Mouse (Mus musculus): Measurements from ENCODE around the gene Nrxn1. TPM values are rescaled to one million over a fixed set of nuclear protein-coding genes. Genes with fewer than 3 reads are reported as not detected.

The Nrxn1 gene
- polyA plus RNA-seq, 1 experiment from 2014 or later: 222 TPM

DNA sequence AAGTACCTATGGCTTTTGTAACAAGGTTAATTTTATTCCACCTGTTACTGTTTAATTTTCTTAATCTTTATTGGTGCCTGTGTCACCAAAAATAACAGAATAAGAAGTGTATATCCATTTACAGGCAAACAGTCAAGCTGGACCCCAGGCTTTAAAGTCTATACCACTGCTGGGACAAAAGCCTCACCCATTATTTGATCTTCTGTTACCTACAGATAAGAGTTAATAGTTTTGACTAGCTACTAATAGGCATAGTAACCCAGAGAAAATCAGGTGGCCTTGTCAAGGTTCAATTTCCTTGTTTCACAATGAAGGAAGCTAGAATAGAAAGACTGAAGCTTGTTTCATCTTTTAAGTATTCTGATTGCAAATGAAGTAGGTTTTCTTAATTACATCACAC lies 888.9 kb downstream of the Nrxn1 start:
- Histone ChIP-seq H3K9me3 (replicated peaks; ENCODE audit: control insufficient read depth, low read length, poor library complexity, severe bottlenecking) (no peaks in the 10 kb centered on the region), H3K9ac (ENCODE audit: low read depth, low read length) (no peak overlapping the region), H3K4me3 (ENCODE audit: low read depth, low read length) (no peak overlapping the region), H3K27me3 (ENCODE audit: control insufficient read depth, insufficient read depth, low read depth, low read length) (no peaks in the 10 kb centered on the region), H3K4me1 (ENCODE audit: control insufficient read depth, insufficient read depth, low read length) (0 out of 2 replicates have a peak, but pooled peaks cover 2% of the 10 kb centered on the region), H3K36me3 (ENCODE audit: control insufficient read depth, insufficient read depth, low read length) (no peaks in the 10 kb centered on the region), H3K4me2 (ENCODE audit: low read length) (no peak overlapping the region), H3K27ac (ENCODE audit: low read length) (no peak overlapping the region)
- ATAC-seq: no peak

- 0 out of 2 replicates have a peak, but pooled peaks cover 2% of the 10 kb centered on the region for H3K4me1 ChIP-seq (ENCODE audit: control insufficient read depth, insufficient read depth, low read length)
- no peak overlapping the region for H3K4me2 ChIP-seq (ENCODE audit: low read length)
- H3K9me3 ChIP-seq (replicated peaks; ENCODE audit: control insufficient read depth, low read length, poor library complexity, severe bottlenecking): no peaks in the 10 kb centered on the region
- H3K36me3 ChIP-seq (ENCODE audit: control insufficient read depth, insufficient read depth, low read length): no peaks in the 10 kb centered on the region
- no peak for ATAC-seq
- no peaks in the 10 kb centered on the region for H3K27me3 ChIP-seq (ENCODE audit: control insufficient read depth, insufficient read depth, low read depth, low read length)
- no peak overlapping the region for H3K27ac ChIP-seq (ENCODE audit: low read length)
- H3K4me3 ChIP-seq (ENCODE audit: low read depth, low read length): no peak overlapping the region
- no peak overlapping the region for H3K9ac ChIP-seq (ENCODE audit: low read depth, low read length)
- WGBS: 85% methylated on average over 2 of the region's 2 CpGs
Measured at GRCm38 (mm10) chr17:90202785-90203184, 890.1 kb downstream of the Nrxn1 start.

- H3K4me3 ChIP-seq (ENCODE audit: low read depth, low read length): no peak overlapping the region
- H3K27me3 ChIP-seq (ENCODE audit: control insufficient read depth, insufficient read depth, low read depth, low read length): no peaks in the 10 kb centered on the region
- no peaks in the 10 kb centered on the region for H3K36me3 ChIP-seq (ENCODE audit: control insufficient read depth, insufficient read depth, low read length)
- H3K9ac ChIP-seq (ENCODE audit: low read depth, low read length): no peak overlapping the region
- no peaks in the 10 kb centered on the region for H3K9me3 ChIP-seq (replicated peaks; ENCODE audit: control insufficient read depth, low read length, poor library complexity, severe bottlenecking)
- 10% methylated on average over 1 of the region's 1 CpGs for WGBS
- no peak overlapping the region for H3K4me2 ChIP-seq (ENCODE audit: low read length)
- H3K4me1 ChIP-seq (ENCODE audit: control insufficient read depth, insufficient read depth, low read length): peaks cover 4% of the 10 kb centered on the region
- H3K27ac ChIP-seq (ENCODE audit: low read length): no peak overlapping the region
- no peak for ATAC-seq
Measured at GRCm38 (mm10) chr17:90196772-90197171, 896.1 kb downstream of the Nrxn1 start.

DNA sequence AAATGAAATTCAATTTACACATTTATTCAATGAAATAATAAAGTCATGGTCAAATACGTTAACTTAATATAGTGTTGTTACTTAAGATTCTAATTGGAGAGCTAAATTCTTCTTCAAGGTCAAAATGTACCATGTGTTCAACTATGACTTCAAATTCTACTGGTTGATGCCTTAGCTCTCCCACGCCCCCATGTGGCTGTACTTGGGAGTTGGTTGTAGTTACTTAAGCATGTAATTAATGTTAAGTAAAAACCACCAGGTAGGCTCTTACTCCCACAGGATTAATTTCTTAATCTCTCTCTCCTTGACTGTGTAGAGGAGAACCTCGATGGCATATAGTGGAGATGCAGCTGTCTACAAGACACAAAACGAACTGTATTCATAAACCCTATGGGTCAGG lies 951.3 kb downstream of the Nrxn1 start:
- no peaks in the 10 kb centered on the region for H3K27me3 ChIP-seq (ENCODE audit: control insufficient read depth, insufficient read depth, low read depth, low read length)
- WGBS: 52% methylated on average over 4 of the region's 4 CpGs
- ATAC-seq: no peak

GRCm38 (mm10) chr17:90130836-90131235 lies 962.0 kb downstream of the Nrxn1 start:
- H3K4me2 ChIP-seq (ENCODE audit: low read length): no peak overlapping the region
- ATAC-seq: no peak
- H3K36me3 ChIP-seq (ENCODE audit: control insufficient read depth, insufficient read depth, low read length): no peaks in the 10 kb centered on the region

More for the DNA sequence above, 951.3 kb downstream of the Nrxn1 start:
- no peaks in the 10 kb centered on the region for H3K36me3 ChIP-seq (ENCODE audit: control insufficient read depth, insufficient read depth, low read length)
- H3K27ac ChIP-seq (ENCODE audit: low read length): no peak overlapping the region
- no peaks in the 10 kb centered on the region for H3K4me1 ChIP-seq (ENCODE audit: control insufficient read depth, insufficient read depth, low read length)
- H3K4me2 ChIP-seq (ENCODE audit: low read length): no peak overlapping the region
- no peak overlapping the region for H3K9ac ChIP-seq (ENCODE audit: low read depth, low read length)
- H3K9me3 ChIP-seq (replicated peaks; ENCODE audit: control insufficient read depth, low read length, poor library complexity, severe bottlenecking): no peaks in the 10 kb centered on the region
- no peak overlapping the region for H3K4me3 ChIP-seq (ENCODE audit: low read depth, low read length)

GRCm38 (mm10) chr17:90129183-90129582 lies 963.7 kb downstream of the Nrxn1 start:
- Histone ChIP-seq H3K4me2 (ENCODE audit: low read length) (no peak overlapping the region), H3K4me1 (ENCODE audit: control insufficient read depth, insufficient read depth, low read length) (no peaks in the 10 kb centered on the region), H3K9ac (ENCODE audit: low read depth, low read length) (no peak overlapping the region), H3K27ac (ENCODE audit: low read length) (no peak overlapping the region), H3K9me3 (replicated peaks; ENCODE audit: control insufficient read depth, low read length, poor library complexity, severe bottlenecking) (no peaks in the 10 kb centered on the region), H3K27me3 (ENCODE audit: control insufficient read depth, insufficient read depth, low read depth, low read length) (no peaks in the 10 kb centered on the region), H3K36me3 (ENCODE audit: control insufficient read depth, insufficient read depth, low read length) (no peaks in the 10 kb centered on the region), H3K4me3 (ENCODE audit: low read depth, low read length) (no peak overlapping the region)
- no peak for ATAC-seq
- WGBS: 86% methylated on average over 2 of the region's 2 CpGs

More at GRCm38 (mm10) chr17:90130836-90131235, 962.0 kb downstream of the Nrxn1 start:
- no peaks in the 10 kb centered on the region for H3K27me3 ChIP-seq (ENCODE audit: control insufficient read depth, insufficient read depth, low read depth, low read length)
- H3K27ac ChIP-seq (ENCODE audit: low read length): no peak overlapping the region
- no peaks in the 10 kb centered on the region for H3K9me3 ChIP-seq (replicated peaks; ENCODE audit: control insufficient read depth, low read length, poor library complexity, severe bottlenecking)
- 76% methylated on average over 12 of the region's 12 CpGs for WGBS
- no peaks in the 10 kb centered on the region for H3K4me1 ChIP-seq (ENCODE audit: control insufficient read depth, insufficient read depth, low read length)
- no peak overlapping the region for H3K9ac ChIP-seq (ENCODE audit: low read depth, low read length)
- no peak overlapping the region for H3K4me3 ChIP-seq (ENCODE audit: low read depth, low read length)

DNA sequence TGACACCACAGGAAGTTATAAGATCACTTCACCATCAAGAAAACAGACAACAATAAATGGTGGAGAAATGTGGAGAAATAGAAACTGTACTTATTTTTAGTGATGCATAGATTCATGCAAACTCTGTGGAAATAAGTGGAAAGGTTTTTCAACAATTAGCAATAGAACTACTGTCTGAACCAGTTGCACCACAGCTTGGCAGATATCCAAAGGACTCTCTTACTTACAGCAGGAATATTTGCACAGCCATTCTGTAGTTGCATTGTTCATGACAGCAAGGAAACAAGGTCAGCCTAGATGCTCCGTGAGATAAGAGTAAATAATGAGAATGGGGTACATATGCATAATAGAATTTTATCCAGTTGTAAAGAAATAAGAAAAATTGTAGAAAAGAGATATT lies 965.3 kb downstream of the Nrxn1 start:
- Histone ChIP-seq H3K27me3 (ENCODE audit: control insufficient read depth, insufficient read depth, low read depth, low read length) (no peaks in the 10 kb centered on the region), H3K9ac (ENCODE audit: low read depth, low read length) (no peak overlapping the region), H3K9me3 (replicated peaks; ENCODE audit: control insufficient read depth, low read length, poor library complexity, severe bottlenecking) (no peaks in the 10 kb centered on the region), H3K4me3 (ENCODE audit: low read depth, low read length) (no peak overlapping the region), H3K4me2 (ENCODE audit: low read length) (no peak overlapping the region), H3K36me3 (ENCODE audit: control insufficient read depth, insufficient read depth, low read length) (no peaks in the 10 kb centered on the region), H3K27ac (ENCODE audit: low read length) (no peak overlapping the region), H3K4me1 (ENCODE audit: control insufficient read depth, insufficient read depth, low read length) (no peaks in the 10 kb centered on the region)
- no peak for ATAC-seq
- WGBS: 68% methylated on average over 1 of the region's 1 CpGs

DNA sequence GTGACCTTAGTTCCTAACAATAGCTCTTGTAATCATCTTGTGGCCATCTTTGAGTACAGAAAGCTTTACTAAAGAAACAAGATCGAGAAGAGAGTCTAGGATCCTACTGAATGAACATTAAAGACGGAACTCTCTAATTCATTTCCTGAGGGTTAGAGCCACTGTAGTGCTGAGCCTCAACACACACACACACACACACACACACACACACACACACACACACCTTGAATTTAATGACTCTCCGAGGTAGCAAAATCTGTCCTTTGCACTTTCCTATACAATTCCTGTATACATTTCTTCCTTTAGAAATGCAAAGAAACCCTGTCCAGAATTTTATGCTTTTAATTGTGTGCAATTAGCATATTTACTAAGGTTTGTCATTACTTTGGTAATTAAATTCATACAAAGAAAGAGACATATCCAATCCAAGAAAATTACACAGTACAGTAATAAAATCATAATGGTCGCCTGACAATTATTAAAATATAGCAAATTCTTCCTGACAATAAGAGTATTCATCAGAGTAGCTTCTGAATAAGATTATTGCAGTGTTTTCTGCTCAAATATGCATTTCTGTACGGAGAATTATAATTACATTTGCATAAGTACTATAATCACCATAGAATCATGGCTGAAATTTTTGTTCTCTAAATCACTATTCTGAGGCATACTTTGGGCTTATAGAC lies 969.9 kb downstream of the Nrxn1 start:
- no peak overlapping the region for H3K4me3 ChIP-seq (ENCODE audit: low read depth, low read length)
- WGBS: 69% methylated on average over 5 of the region's 5 CpGs
- H3K4me2 ChIP-seq (ENCODE audit: low read length): no peak overlapping the region
- H3K9ac ChIP-seq (ENCODE audit: low read depth, low read length): no peak overlapping the region
- no peaks in the 10 kb centered on the region for H3K36me3 ChIP-seq (ENCODE audit: control insufficient read depth, insufficient read depth, low read length)
- H3K27me3 ChIP-seq (ENCODE audit: control insufficient read depth, insufficient read depth, low read depth, low read length): no peaks in the 10 kb centered on the region
- ATAC-seq: no peak
- H3K4me1 ChIP-seq (ENCODE audit: control insufficient read depth, insufficient read depth, low read length): no peaks in the 10 kb centered on the region
- no peak overlapping the region for H3K27ac ChIP-seq (ENCODE audit: low read length)
- no peaks in the 10 kb centered on the region for H3K9me3 ChIP-seq (replicated peaks; ENCODE audit: control insufficient read depth, low read length, poor library complexity, severe bottlenecking)

DNA sequence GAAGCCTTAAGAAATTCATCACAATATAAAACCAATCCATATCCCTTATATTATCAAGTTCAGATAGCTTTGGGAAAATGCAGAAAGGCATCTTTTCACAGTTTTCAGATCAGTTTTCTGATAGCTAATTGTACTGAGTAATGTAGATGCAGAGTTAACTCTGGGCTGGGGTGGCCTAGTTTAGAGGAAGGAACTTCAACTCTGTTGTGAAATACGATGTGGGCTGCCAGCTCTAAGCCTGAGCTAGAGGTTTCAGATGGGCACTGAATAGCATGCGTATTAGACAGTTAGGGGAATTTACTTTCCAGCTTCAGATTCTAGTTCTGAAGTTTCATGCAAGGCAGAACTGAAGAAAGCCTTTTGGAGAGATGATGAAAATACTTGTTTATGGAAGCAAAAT lies 976.6 kb downstream of the Nrxn1 start:
- 85% methylated on average over 2 of the region's 2 CpGs for WGBS

More for the DNA sequence above, 976.6 kb downstream of the Nrxn1 start:
- no peaks in the 10 kb centered on the region for H3K9me3 ChIP-seq (replicated peaks; ENCODE audit: control insufficient read depth, low read length, poor library complexity, severe bottlenecking)
- no peak for ATAC-seq
- H3K9ac ChIP-seq (ENCODE audit: low read depth, low read length): no peak overlapping the region
- H3K27ac ChIP-seq (ENCODE audit: low read length): no peak overlapping the region
- no peak overlapping the region for H3K4me3 ChIP-seq (ENCODE audit: low read depth, low read length)
- H3K4me2 ChIP-seq (ENCODE audit: low read length): no peak overlapping the region
- H3K36me3 ChIP-seq (ENCODE audit: control insufficient read depth, insufficient read depth, low read length): no peaks in the 10 kb centered on the region
- H3K27me3 ChIP-seq (ENCODE audit: control insufficient read depth, insufficient read depth, low read depth, low read length): no peaks in the 10 kb centered on the region
- no peaks in the 10 kb centered on the region for H3K4me1 ChIP-seq (ENCODE audit: control insufficient read depth, insufficient read depth, low read length)
